In genomic region chr2:173595374-173595781, GRCm38 (mm10) we compare ENCODE assay signal across 11 mouse cellular contexts. TPM values are rescaled to one million over a fixed set of nuclear protein-coding genes. Genes with fewer than 3 reads are reported as not detected.
DNase-seq lines count a peak whose midpoint lies in the region; ATAC-seq and TF ChIP-seq lines count a peak whose summit lies in the region.
"Had no signal": no experiment of that assay in that cellular context is flagged by ENCODE, and none has a peak within 500 bp of the region (broad histone marks: within the 10 kb centered on the region; RNA-seq: fewer than 3 reads in every experiment).

No protein-coding gene starts in this region.

- H3K9me3 ChIP-seq in liver, embryonic 14.5 days (ENCODE audit: control insufficient read depth, low read length): no peaks in the 10 kb centered on the region
- H3K9me3 ChIP-seq in liver, embryonic 12.5 days (replicated peaks): no peaks in the 10 kb centered on the region

- no peaks in the 10 kb centered on the region for H3K36me3 ChIP-seq in liver, embryonic 14.5 days (replicated peaks; ENCODE audit: control insufficient read depth, insufficient read depth, low read depth)
- peaks cover 7% of the 10 kb centered on the region; the same call in 1 of the 2 replicates for H3K36me3 ChIP-seq in liver, embryonic 12.5 days
- H3K36me3 ChIP-seq in splenic B cell, adult 2 months (ENCODE audit: control insufficient read depth, insufficient read depth, low read length, poor library complexity, severe bottlenecking): no peaks in the 10 kb centered on the region; the same call in 1 of the 2 replicates

- no peak overlapping the region for H3K4me3 ChIP-seq in cerebellum, adult 2 months (replicated peaks; ENCODE audit: insufficient read depth, low read depth, low read length)
- H3K4me3 ChIP-seq in liver, embryonic 14.5 days (ENCODE audit: insufficient read depth in 1 of 2, low read depth in 2 of 2, low read length in 2 of 2): no peak overlapping the region
- H3K4me3 ChIP-seq in liver, embryonic 12.5 days: no peak overlapping the region

- 0 out of 2 replicates have a peak, but pooled peaks have one; percentile 6 for TF ChIP-seq CTCF in cerebellum, adult 2 months (IDR thresholded peaks at IDR 0.05; ENCODE audit: borderline replicate concordance, insufficient read depth, low read depth, low read length)
- TF ChIP-seq CTCF in liver, embryonic 14.5 days (IDR thresholded peaks at IDR 0.05; ENCODE audit: low read depth): peak; percentile 63

- TF ChIP-seq EP300 in liver, embryonic 14.5 days (IDR thresholded peaks at IDR 0.05; ENCODE audit: low read depth): no peak

- no peak overlapping the region for H3K27ac ChIP-seq in cerebellum, adult 2 months (ENCODE audit: insufficient read depth, low read length)
- H3K27ac ChIP-seq in liver, embryonic 14.5 days: no peak overlapping the region
- no peak overlapping the region for H3K27ac ChIP-seq in liver, embryonic 12.5 days

- no peaks in the 10 kb centered on the region for H3K27me3 ChIP-seq in cerebellum, adult 2 months (ENCODE audit: control insufficient read depth, insufficient read depth, low read length)
- H3K27me3 ChIP-seq in liver, embryonic 14.5 days (ENCODE audit: control insufficient read depth, insufficient read depth, low read length): no peaks in the 10 kb centered on the region
- no peaks in the 10 kb centered on the region for H3K27me3 ChIP-seq in liver, embryonic 12.5 days (replicated peaks)
- no peaks in the 10 kb centered on the region for H3K27me3 ChIP-seq in splenic B cell, adult 2 months (ENCODE audit: control insufficient read depth, insufficient read depth, low read length, poor library complexity, severe bottlenecking)

- DNase-seq in cerebellum, adult 2 months: no peak
- no peak for DNase-seq in cerebellum, adult 9-11 months
- DNase-seq in liver, embryonic 14.5 days (ENCODE audit: low read depth in 3 of 3, low spot score in 3 of 3): no peak
- DNase-seq in adipocyte (ENCODE audit: low spot score): peak; percentile 18
- peak; percentile 36 for DNase-seq in splenic B cell, adult 2 months (ENCODE audit: low read depth, low spot score)
- DNase-seq in left cerebral cortex, adult 9 months (ENCODE audit: low spot score in 2 of 2): no peak
- DNase-seq: cerebellum, adult 18-20 months; layer of hippocampus, adult 9-11 months had no signal

- 44% methylated on average over 10 of the region's 10 CpGs for WGBS in cerebellum, adult 2 months
- 69% methylated on average over 10 of the region's 10 CpGs for WGBS in liver, embryonic 14.5 days (ENCODE audit: insufficient replicate concordance)
- whole genome bisulfite sequencing in liver, embryonic 12.5 days (ENCODE audit: insufficient replicate concordance): 65% methylated on average over 10 of the region's 10 CpGs

- no peak for ATAC-seq in liver, embryonic 14.5 days (ENCODE audit: insufficient read depth)
- ATAC-seq in liver, embryonic 12.5 days: no peak
- no peak for ATAC-seq in erythroid progenitor cell, adult 5-6 weeks (replicated peaks; ENCODE audit: low FRiP score, poor library complexity, severe bottlenecking)

- TF ChIP-seq POLR2A in cerebellum, adult 2 months (IDR thresholded peaks at IDR 0.05; ENCODE audit: borderline replicate concordance, insufficient read depth, low read length): no peak

- H3K9ac ChIP-seq in liver, embryonic 14.5 days (replicated peaks): no peak overlapping the region
- no peak overlapping the region for H3K9ac ChIP-seq in liver, embryonic 12.5 days

- no peaks in the 10 kb centered on the region for H3K4me1 ChIP-seq in cerebellum, adult 2 months (ENCODE audit: control insufficient read depth, insufficient read depth, low read length)
- peaks cover 0 to 5% of the 10 kb centered on the region in 2 experiments; a peak in 1 of 4 replicates for H3K4me1 ChIP-seq in liver, embryonic 14.5 days (replicated peaks; ENCODE audit: control insufficient read depth in 2 of 2, insufficient read depth in 2 of 2, low read length in 1 of 2)
- H3K4me1 ChIP-seq in liver, embryonic 12.5 days: no peaks in the 10 kb centered on the region

- no peak overlapping the region for H3K4me2 ChIP-seq in liver, embryonic 14.5 days (ENCODE audit: low read depth)
- H3K4me2 ChIP-seq in liver, embryonic 12.5 days: no peak overlapping the region

RNA-seq across cellular contexts. Expression of gene Ankrd60, which starts 17.2 kb away (rescaled TPM):
- not detected in 2 replicates for polyA plus RNA-seq in cerebellum, adult 2 months (2012; rRNA removed)
- not detected in 2 replicates for polyA plus RNA-seq in liver, embryonic 14.5 days (2012; rRNA removed)
- not detected in 2 replicates for polyA plus RNA-seq in liver, embryonic 14.5 days (2014; fragmentation: Nextera tagmentation; extraction: Ambion mirVana)
- polyA plus RNA-seq in liver, embryonic 12.5 days (2016; fragmentation: Nextera tagmentation; extraction: Ambion mirVana): not detected in 2 replicates
- not detected in 2 replicates for total RNA-seq in erythroid progenitor cell, adult 5-6 weeks (2015; ENCODE audit: low replicate concordance)
- total RNA-seq in erythroid progenitor cell, adult 5-6 weeks (2017; ENCODE audit: low replicate concordance): not detected in 2 replicates
- polyA plus RNA-seq: C2C12 had no signal

Comparison
In these comparisons a context has a peak if more than half of its experiments do, and no peak if none do; other contexts are left out.
1. DNase-seq: peak in adipocyte (single experiment) and splenic B cell, adult 2 months (single experiment); none in cerebellum, adult 2 months (0 of 2), cerebellum, adult 9-11 months (single experiment), liver, embryonic 14.5 days (0 of 3) and left cerebral cortex, adult 9 months (0 of 2).